Mouse (Mus musculus) CD4-positive, CD25-positive, alpha-beta regulatory T cell, adult 4 months (primary cell): ENCODE data around the gene Ube2g2. TPM values are rescaled to one million over a fixed set of nuclear protein-coding genes. Genes with fewer than 3 reads are reported as not detected.
A peak's percentile ranks its signal among the peaks of the same experiment; 100 is the strongest.

ENCODE experiments used
- ATAC-seq: one replicate; pipeline ENCODE4 v1.8.0; 2017
- polyA plus RNA-seq, 2 experiments: library from polyadenylated mRNA; unstranded; fragments of 100-300 nt; shearing (Covaris generic); gene quantifications; one replicate each; pipeline ENCODE4 v1.2.1; 2017

The Ube2g2 gene
- polyA plus RNA-seq, 2 experiments from 2014 or later = 42.0 to 65.6 TPM

GRCm38 (mm10) chr10:77606855-77607254 is 15.2 kb upstream of the Ube2g2 start:
- peak; percentile 67 for ATAC-seq

GRCm38 (mm10) chr10:77607441-77607840 is 14.6 kb upstream of the Ube2g2 start:
- ATAC-seq = no peak

GRCm38 (mm10) chr10:77608589-77608988 is 13.5 kb upstream of the Ube2g2 start:
- ATAC-seq = no peak

GRCm38 (mm10) chr10:77610221-77610961 is 11.7 kb upstream of the Ube2g2 start:
- no peak for ATAC-seq

- no peak for ATAC-seq
These were observed 8.7 kb upstream of the Ube2g2 start for GRCm38 (mm10) chr10:77613409-77613808.

GRCm38 (mm10) chr10:77615647-77616046 is 6.4 kb upstream of the Ube2g2 start:
- no peak for ATAC-seq

GRCm38 (mm10) chr10:77616166-77616565 is 5.9 kb upstream of the Ube2g2 start:
- no peak for ATAC-seq

GRCm38 (mm10) chr10:77616926-77617325 is 5.1 kb upstream of the Ube2g2 start:
- ATAC-seq = no peak

GRCm38 (mm10) chr10:77621546-77621945 is 529 bp upstream of the Ube2g2 start:
- ATAC-seq = no peak

GRCm38 (mm10) chr10:77623069-77623492 is 1.0 kb downstream of the Ube2g2 start:
- ATAC-seq = no peak

- no peak for ATAC-seq
These were observed 1.7 kb downstream of the Ube2g2 start for GRCm38 (mm10) chr10:77623639-77624400.

GRCm38 (mm10) chr10:77624570-77624995 is 2.5 kb downstream of the Ube2g2 start:
- ATAC-seq = no peak

- ATAC-seq = no peak
These were observed 4.0 kb downstream of the Ube2g2 start for GRCm38 (mm10) chr10:77626036-77626435.

- no peak for ATAC-seq
These were observed 4.5 kb downstream of the Ube2g2 start for GRCm38 (mm10) chr10:77626591-77626990.

- peak; percentile 79 for ATAC-seq
These were observed 5.4 kb downstream of the Ube2g2 start for GRCm38 (mm10) chr10:77627497-77627896.

- ATAC-seq = no peak
These were observed 7.1 kb downstream of the Ube2g2 start for GRCm38 (mm10) chr10:77629163-77629562.

GRCm38 (mm10) chr10:77629970-77630369 is 7.9 kb downstream of the Ube2g2 start:
- no peak for ATAC-seq

- no peak for ATAC-seq
These were observed 11.9 kb downstream of the Ube2g2 start for GRCm38 (mm10) chr10:77634016-77634415.

GRCm38 (mm10) chr10:77634452-77635231 is 12.6 kb downstream of the Ube2g2 start:
- no peak for ATAC-seq

- no peak for ATAC-seq
These were observed 14.3 kb downstream of the Ube2g2 start for GRCm38 (mm10) chr10:77636234-77636922.

GRCm38 (mm10) chr10:77638956-77639355 is 16.9 kb downstream of the Ube2g2 start:
- ATAC-seq = no peak

- ATAC-seq = no peak
These were observed 21.1 kb downstream of the Ube2g2 start for GRCm38 (mm10) chr10:77643160-77643559.
